Mouse (Mus musculus): ENCODE measurements around the gene Arxes1. TPM values are rescaled to one million over a fixed set of nuclear protein-coding genes. Genes with fewer than 3 reads are reported as not detected.

Arxes1 gene
- total RNA-seq, 2 experiments from 2014 or later = 0.33 to 1.0 TPM

Other genes with a start within 250 kb of the Arxes1 start
- gene Bhlhb9, start 235.8 kb upstream of the Arxes1 start, total RNA-seq (2021) = 1 to 10 TPM; 7.9 to 8.8 TPM
- 1 to 10 TPM; 1.4 to 2.1 TPM for gene Gprasp2, start 194.3 kb upstream of the Arxes1 start, total RNA-seq (2021)
- gene Arxes2, start 39.5 kb upstream of the Arxes1 start, total RNA-seq (2021) = 1 to 10 TPM; 1.5 to 2.5 TPM
- gene Bex2, start 34.9 kb downstream of the Arxes1 start, total RNA-seq (2021) = under 1 TPM; 0.27 to 0.43 TPM
- gene Nxf3, start 51.9 kb downstream of the Arxes1 start, total RNA-seq (2021) = not detected
- not detected for gene Bex4, start 105.6 kb downstream of the Arxes1 start, total RNA-seq (2021)
- gene Tceal8, start 139.0 kb downstream of the Arxes1 start, total RNA-seq (2021) = 10 to 100 TPM; 29.8 to 32.9 TPM
- 10 to 100 TPM; 60.8 to 74.0 TPM for gene Tceal5, start 170.5 kb downstream of the Arxes1 start, total RNA-seq (2021)
- gene Tceal7, start 181.4 kb downstream of the Arxes1 start, total RNA-seq (2021) = 100 to 1,000 TPM; 288 to 478 TPM
- 10 to 100 TPM; 12.0 to 17.3 TPM for gene Bex1, start 182.1 kb downstream of the Arxes1 start, total RNA-seq (2021)
- 10 to 100 TPM; 39.3 to 48.0 TPM for gene Tceal9, start 211.7 kb downstream of the Arxes1 start, total RNA-seq (2021)
- gene Bex3, start 236.9 kb downstream of the Arxes1 start, total RNA-seq (2021) = 10 to 100 TPM; 10.1 to 15.4 TPM